Mouse (Mus musculus): ENCODE results near the gene Rnf31. TPM values are rescaled to one million over a fixed set of nuclear protein-coding genes. Genes with fewer than 3 reads are reported as not detected.
A peak's percentile ranks its signal among the peaks of the same experiment; 100 is the strongest.

Rnf31 gene
- polyA plus RNA-seq, 1 experiment from 2014 or later: 19.8 TPM

- Histone ChIP-seq H3K36me3 (ENCODE audit: control insufficient read depth, insufficient read depth, low read length) (0 out of 2 replicates have a peak, but pooled peaks cover 2% of the 10 kb centered on the region), H3K4me1 (ENCODE audit: control insufficient read depth, insufficient read depth, low read length) (peaks cover 17% of the 10 kb centered on the region), H3K27ac (ENCODE audit: low read length) (no peak overlapping the region), H3K4me2 (ENCODE audit: low read depth, low read length) (peak overlapping the region; percentile 65), H3K9me3 (ENCODE audit: control insufficient read depth, low read length) (no peaks in the 10 kb centered on the region), H3K4me3 (ENCODE audit: low read length) (no peak overlapping the region; the same call in 1 of the 2 replicates), H3K9ac (ENCODE audit: low read depth, low read length) (no peak overlapping the region), H3K27me3 (replicated peaks; ENCODE audit: control insufficient read depth, insufficient read depth, low read length) (no peaks in the 10 kb centered on the region)
- WGBS: 51% methylated on average over 6 of the region's 6 CpGs
- ATAC-seq: no peak
Observed at GRCm38 (mm10) chr14:55558740-55559448, 32.6 kb upstream of the Rnf31 start.

- no peaks in the 10 kb centered on the region for H3K27me3 ChIP-seq (replicated peaks; ENCODE audit: control insufficient read depth, insufficient read depth, low read length)
- H3K4me1 ChIP-seq (ENCODE audit: control insufficient read depth, insufficient read depth, low read length): peaks cover 14% of the 10 kb centered on the region
- peaks cover 6% of the 10 kb centered on the region; the same call in 1 of the 2 replicates for H3K36me3 ChIP-seq (ENCODE audit: control insufficient read depth, insufficient read depth, low read length)
- H3K9ac ChIP-seq (ENCODE audit: low read depth, low read length): peak within 1 kb of the TSS; percentile 80
- ATAC-seq: peak; percentile 87
- peak within 1 kb of the TSS; percentile 71 for H3K4me3 ChIP-seq (ENCODE audit: low read length)
- H3K4me2 ChIP-seq (ENCODE audit: low read depth, low read length): peak within 1 kb of the TSS; percentile 83
- peak within 1 kb of the TSS; percentile 98 for H3K27ac ChIP-seq (ENCODE audit: low read length)
- 0% methylated on average over 27 of the region's 27 CpGs for WGBS
- no peaks in the 10 kb centered on the region for H3K9me3 ChIP-seq (ENCODE audit: control insufficient read depth, low read length)
Observed at GRCm38 (mm10) chr14:55559799-55560201, 31.7 kb upstream of the Rnf31 start, which contains the start of gene Dcaf11. Gene Dcaf11, plus strand, starts transcription at chr14:55560006.

- peak; percentile 94 for ATAC-seq
- peak within 1 kb of the TSS; percentile 83 for H3K4me2 ChIP-seq (ENCODE audit: low read depth, low read length)
- peaks cover 14% of the 10 kb centered on the region for H3K4me1 ChIP-seq (ENCODE audit: control insufficient read depth, insufficient read depth, low read length)
- H3K9ac ChIP-seq (ENCODE audit: low read depth, low read length): peak within 1 kb of the TSS; percentile 80
- peaks cover 9% of the 10 kb centered on the region; the same call in 1 of the 2 replicates for H3K36me3 ChIP-seq (ENCODE audit: control insufficient read depth, insufficient read depth, low read length)
- WGBS: under 1% methylated on average over 51 of the region's 51 CpGs
- peak within 1 kb of the TSS; percentile 98 for H3K27ac ChIP-seq (ENCODE audit: low read length)
- peak within 1 kb of the TSS; percentile 71 for H3K4me3 ChIP-seq (ENCODE audit: low read length)
- H3K27me3 ChIP-seq (replicated peaks; ENCODE audit: control insufficient read depth, insufficient read depth, low read length): no peaks in the 10 kb centered on the region
- no peaks in the 10 kb centered on the region for H3K9me3 ChIP-seq (ENCODE audit: control insufficient read depth, low read length)
Observed at GRCm38 (mm10) chr14:55560202-55561073, 31.1 kb upstream of the Rnf31 start, which contains the start of gene A730061H03Rik. Gene A730061H03Rik, minus strand, starts transcription at chr14:55560406.

- Histone ChIP-seq H3K36me3 (ENCODE audit: control insufficient read depth, insufficient read depth, low read length) (peaks cover 15% of the 10 kb centered on the region; the same call in 1 of the 2 replicates), H3K4me1 (ENCODE audit: control insufficient read depth, insufficient read depth, low read length) (peaks cover 11% of the 10 kb centered on the region), H3K4me2 (ENCODE audit: low read depth, low read length) (no peak overlapping the region), H3K27me3 (replicated peaks; ENCODE audit: control insufficient read depth, insufficient read depth, low read length) (no peaks in the 10 kb centered on the region), H3K9ac (ENCODE audit: low read depth, low read length) (no peak overlapping the region), H3K4me3 (ENCODE audit: low read length) (no peak overlapping the region), H3K27ac (ENCODE audit: low read length) (no peak overlapping the region), H3K9me3 (ENCODE audit: control insufficient read depth, low read length) (no peaks in the 10 kb centered on the region)
- 80% methylated on average over 10 of the region's 10 CpGs for WGBS
- ATAC-seq: no peak
Observed at GRCm38 (mm10) chr14:55561860-55562259, 29.6 kb upstream of the Rnf31 start.

- Histone ChIP-seq H3K36me3 (ENCODE audit: control insufficient read depth, insufficient read depth, low read length) (peaks cover 15% of the 10 kb centered on the region; the same call in 1 of the 2 replicates), H3K9me3 (ENCODE audit: control insufficient read depth, low read length) (no peaks in the 10 kb centered on the region), H3K4me2 (ENCODE audit: low read depth, low read length) (no peak overlapping the region), H3K4me3 (ENCODE audit: low read length) (no peak overlapping the region), H3K9ac (ENCODE audit: low read depth, low read length) (no peak overlapping the region), H3K27ac (ENCODE audit: low read length) (no peak overlapping the region), H3K4me1 (ENCODE audit: control insufficient read depth, insufficient read depth, low read length) (peaks cover 11% of the 10 kb centered on the region), H3K27me3 (replicated peaks; ENCODE audit: control insufficient read depth, insufficient read depth, low read length) (no peaks in the 10 kb centered on the region)
- 93% methylated on average over 11 of the region's 11 CpGs for WGBS
- no peak for ATAC-seq
Observed at GRCm38 (mm10) chr14:55563249-55563648, 28.3 kb upstream of the Rnf31 start.

- H3K4me1 ChIP-seq (ENCODE audit: control insufficient read depth, insufficient read depth, low read length): peaks cover 11% of the 10 kb centered on the region
- no peak overlapping the region for H3K27ac ChIP-seq (ENCODE audit: low read length)
- no peak overlapping the region for H3K9ac ChIP-seq (ENCODE audit: low read depth, low read length)
- no peak for ATAC-seq
- H3K9me3 ChIP-seq (ENCODE audit: control insufficient read depth, low read length): no peaks in the 10 kb centered on the region
- WGBS: 63% methylated on average over 3 of the region's 3 CpGs
- H3K4me3 ChIP-seq (ENCODE audit: low read length): no peak overlapping the region
- H3K4me2 ChIP-seq (ENCODE audit: low read depth, low read length): no peak overlapping the region
- no peaks in the 10 kb centered on the region for H3K27me3 ChIP-seq (replicated peaks; ENCODE audit: control insufficient read depth, insufficient read depth, low read length)
- H3K36me3 ChIP-seq (ENCODE audit: control insufficient read depth, insufficient read depth, low read length): peaks cover 21% of the 10 kb centered on the region
Observed at GRCm38 (mm10) chr14:55565748-55566147, 25.8 kb upstream of the Rnf31 start.

- 83% methylated on average over 3 of the region's 3 CpGs for WGBS
- H3K4me1 ChIP-seq (ENCODE audit: control insufficient read depth, insufficient read depth, low read length): no peaks in the 10 kb centered on the region
- H3K36me3 ChIP-seq (ENCODE audit: control insufficient read depth, insufficient read depth, low read length): peaks cover 21% of the 10 kb centered on the region
- H3K9me3 ChIP-seq (ENCODE audit: control insufficient read depth, low read length): no peaks in the 10 kb centered on the region
- no peak for ATAC-seq
- H3K27me3 ChIP-seq (replicated peaks; ENCODE audit: control insufficient read depth, insufficient read depth, low read length): no peaks in the 10 kb centered on the region
- no peak overlapping the region for H3K27ac ChIP-seq (ENCODE audit: low read length)
- no peak overlapping the region for H3K9ac ChIP-seq (ENCODE audit: low read depth, low read length)
- H3K4me3 ChIP-seq (ENCODE audit: low read length): no peak overlapping the region
- no peak overlapping the region for H3K4me2 ChIP-seq (ENCODE audit: low read depth, low read length)
Observed at GRCm38 (mm10) chr14:55567496-55567895, 24.0 kb upstream of the Rnf31 start.

GRCm38 (mm10) chr14:55570588-55570987, 20.9 kb upstream of the Rnf31 start:
- no peak for ATAC-seq
- 0 out of 2 replicates have a peak, but pooled peaks cover 3% of the 10 kb centered on the region for H3K4me1 ChIP-seq (ENCODE audit: control insufficient read depth, insufficient read depth, low read length)
- 80% methylated on average over 2 of the region's 2 CpGs for WGBS

GRCm38 (mm10) chr14:55571760-55572159, 19.7 kb upstream of the Rnf31 start:
- no peak for ATAC-seq
- 0 out of 2 replicates have a peak, but pooled peaks cover 3% of the 10 kb centered on the region for H3K4me1 ChIP-seq (ENCODE audit: control insufficient read depth, insufficient read depth, low read length)
- H3K27me3 ChIP-seq (replicated peaks; ENCODE audit: control insufficient read depth, insufficient read depth, low read length): no peaks in the 10 kb centered on the region
- no peak overlapping the region for H3K9ac ChIP-seq (ENCODE audit: low read depth, low read length)
- H3K4me2 ChIP-seq (ENCODE audit: low read depth, low read length): no peak overlapping the region
- H3K36me3 ChIP-seq (ENCODE audit: control insufficient read depth, insufficient read depth, low read length): peaks cover 7% of the 10 kb centered on the region; the same call in 1 of the 2 replicates
- H3K9me3 ChIP-seq (ENCODE audit: control insufficient read depth, low read length): no peaks in the 10 kb centered on the region
- H3K27ac ChIP-seq (ENCODE audit: low read length): no peak overlapping the region
- no peak overlapping the region for H3K4me3 ChIP-seq (ENCODE audit: low read length)

More at GRCm38 (mm10) chr14:55570588-55570987, 20.9 kb upstream of the Rnf31 start:
- H3K4me2 ChIP-seq (ENCODE audit: low read depth, low read length): no peak overlapping the region
- no peak overlapping the region for H3K27ac ChIP-seq (ENCODE audit: low read length)
- H3K27me3 ChIP-seq (replicated peaks; ENCODE audit: control insufficient read depth, insufficient read depth, low read length): no peaks in the 10 kb centered on the region
- no peak overlapping the region for H3K9ac ChIP-seq (ENCODE audit: low read depth, low read length)
- H3K36me3 ChIP-seq (ENCODE audit: control insufficient read depth, insufficient read depth, low read length): peaks cover 12% of the 10 kb centered on the region
- H3K9me3 ChIP-seq (ENCODE audit: control insufficient read depth, low read length): no peaks in the 10 kb centered on the region
- H3K4me3 ChIP-seq (ENCODE audit: low read length): no peak overlapping the region

All from intestine, embryonic 16.5 days (tissue).